Mouse (Mus musculus) thymus, adult 2 months (tissue): ENCODE results near the gene Olfr320. TPM values are rescaled to one million over a fixed set of nuclear protein-coding genes. Genes with fewer than 3 reads are reported as not detected.
A peak's percentile ranks its signal among the peaks of the same experiment; 100 is the strongest.

Experiments
- DNase-seq: peaks from one replicate; pipeline ENCODE4 v3.0.0; 2021
- H3K27ac ChIP-seq: fragments of 200-500 bp; 2 replicates; pipeline ENCODE4 v1.5.1; 2012; ENCODE audit warnings: low read length, control low read depth; ENCODE audit not compliant: control insufficient read depth, insufficient read depth
- H3K27me3 ChIP-seq: fragments of 200-500 bp; 2 replicates; pipeline ENCODE4 v1.6.1; 2012; ENCODE audit warnings: mild to moderate bottlenecking, low read length, moderate library complexity, mixed read lengths; ENCODE audit not compliant: control insufficient read depth, insufficient read depth
- H3K36me3 ChIP-seq: fragments of 200-500 bp; 2 replicates; pipeline ENCODE4 v1.6.1; 2012; ENCODE audit warnings: mild to moderate bottlenecking, low read length, moderate library complexity; ENCODE audit not compliant: control insufficient read depth, insufficient read depth
- H3K4me1 ChIP-seq: fragments of 200-500 bp; replicated peaks from 2 replicates; pipeline ENCODE4 v1.6.1; 2012; ENCODE audit warnings: low read length; ENCODE audit not compliant: control insufficient read depth, insufficient read depth
- H3K4me3 ChIP-seq: fragments of 200-500 bp; 2 replicates; pipeline ENCODE4 v1.5.1; 2012; ENCODE audit warnings: mild to moderate bottlenecking, low read length, control low read depth, moderate library complexity; ENCODE audit not compliant: control insufficient read depth, insufficient read depth
- CTCF ChIP-seq: fragments of 200-500 bp; IDR thresholded peaks from 2 replicates; pipeline ENCODE4 v1.5.1; 2012; ENCODE audit warnings: mild to moderate bottlenecking, control low read depth, low read length, moderate library complexity, borderline replicate concordance; ENCODE audit not compliant: control insufficient read depth, poor library complexity, insufficient read depth; ENCODE audit errors: extremely low read depth
- POLR2A ChIP-seq: fragments of 200-500 bp; IDR thresholded peaks from 2 replicates; pipeline ENCODE4 v1.6.1; 2012; ENCODE audit warnings: mild to moderate bottlenecking, low read length, control low read depth, moderate library complexity; ENCODE audit not compliant: control insufficient read depth, poor library complexity, insufficient read depth; ENCODE audit errors: extremely low read depth
- WGBS: fragments of 180-500 bp; shearing (Covaris S2); methylation state at CpG from one replicate; pipeline ENCODE4 v1.1.7; 2018; 5-methylcytosine and 5-hydroxymethylcytosine counted together
- polyA plus RNA-seq: library from polyadenylated mRNA; depleted of rRNA; stranded (reverse); fragments of >200 nt; gene quantifications from 2 replicates; pipeline ENCODE4 v1.2.3, GENCODE M21; 2012; rRNA removed

Gene Olfr320
- polyA plus RNA-seq: not detected in 2 replicates

DNA sequence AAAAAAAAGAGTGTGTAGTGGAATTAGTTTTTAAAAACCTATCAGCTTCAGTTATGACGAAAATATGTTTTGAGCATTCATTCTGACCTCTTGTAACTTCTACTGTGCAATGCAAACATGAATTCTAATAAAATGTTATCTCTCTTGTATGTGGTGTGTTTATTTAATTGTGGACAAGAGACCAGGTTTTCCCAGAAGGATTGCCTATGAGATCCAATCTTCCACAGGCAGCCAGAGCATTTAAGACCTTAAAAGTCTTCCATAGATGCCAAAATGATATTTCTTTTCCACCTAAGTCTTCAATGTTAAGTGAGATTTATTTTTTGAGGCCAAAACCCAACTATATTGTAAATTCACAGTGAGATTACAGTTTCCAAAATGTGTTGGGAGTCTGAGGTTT is at the start of gene Olfr320:
TSS of gene Olfr320 (plus strand) at position 301 of the 400 bp plus-strand sequence.
- WGBS: 76% methylated on average over 1 of the region's 1 CpGs
- TF ChIP-seq CTCF (no peak), POLR2A (no peak)

GRCm38 (mm10) chr11:58634878-58635277 is 46.0 kb upstream of the Olfr320 start:
- WGBS: 77% methylated on average over 4 of the region's 4 CpGs
- Histone ChIP-seq H3K27me3 (no peaks in the 10 kb centered on the region), H3K4me1 (no peaks in the 10 kb centered on the region), H3K4me3 (no peak overlapping the region), H3K27ac (no peak overlapping the region), H3K36me3 (no peaks in the 10 kb centered on the region)
- no peak for DNase-seq
- TF ChIP-seq POLR2A: no peak
- TF ChIP-seq CTCF: no peak

More for the DNA sequence above, at the start of gene Olfr320:
- H3K27me3 ChIP-seq: no peaks in the 10 kb centered on the region
- no peak for DNase-seq
- H3K4me3 ChIP-seq: no peak within 1 kb of the TSS
- H3K27ac ChIP-seq: no peak within 1 kb of the TSS
- no peaks in the 10 kb centered on the region for H3K4me1 ChIP-seq
- no peaks in the 10 kb centered on the region for H3K36me3 ChIP-seq

DNA sequence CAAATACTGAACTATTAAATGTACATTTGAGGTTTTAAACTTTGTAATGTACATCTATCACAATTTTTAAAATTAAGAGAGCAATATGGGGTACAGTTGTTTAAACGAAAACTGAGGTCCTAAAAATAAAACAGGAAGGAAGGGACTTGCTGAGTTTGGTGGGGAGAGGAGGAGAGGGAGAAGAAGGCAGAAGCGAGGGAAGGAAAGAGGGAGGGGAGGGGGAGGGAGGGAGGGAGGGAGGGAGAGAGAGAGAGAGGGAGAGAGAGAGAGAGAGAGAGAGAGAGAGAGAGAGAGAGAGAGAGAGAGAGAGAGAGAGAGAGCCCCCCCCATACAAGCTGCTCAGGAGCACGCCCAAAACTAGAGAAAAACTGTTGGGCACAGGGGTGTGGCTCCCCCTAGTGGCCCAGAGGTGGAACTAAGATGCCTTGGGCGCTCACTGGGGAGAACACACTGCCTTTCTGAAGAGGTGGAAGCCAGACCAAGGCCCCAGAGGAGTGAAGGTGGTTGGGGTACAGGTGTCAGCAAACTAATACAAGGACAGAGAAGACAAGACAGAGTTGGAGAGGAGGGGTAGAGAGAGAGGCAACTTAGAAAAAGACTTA is 44.4 kb upstream of the Olfr320 start:
- peak; percentile 86 for TF ChIP-seq CTCF
- no peak for TF ChIP-seq POLR2A
- H3K27me3 ChIP-seq: peaks cover 3% of the 10 kb centered on the region; the same call in 1 of the 2 replicates
- 8% methylated on average over 4 of the region's 4 CpGs for WGBS
- H3K4me3 ChIP-seq: no peak overlapping the region
- peak; percentile 54 for DNase-seq
- no peaks in the 10 kb centered on the region for H3K36me3 ChIP-seq
- H3K4me1 ChIP-seq: no peaks in the 10 kb centered on the region
- no peak overlapping the region for H3K27ac ChIP-seq

GRCm38 (mm10) chr11:58638176-58638701 is 42.7 kb upstream of the Olfr320 start:
- H3K27ac ChIP-seq: no peak overlapping the region
- WGBS: 94% methylated on average over 7 of the region's 7 CpGs
- no peaks in the 10 kb centered on the region for H3K36me3 ChIP-seq
- no peaks in the 10 kb centered on the region for H3K4me1 ChIP-seq
- no peak for TF ChIP-seq CTCF
- TF ChIP-seq POLR2A: no peak
- H3K27me3 ChIP-seq: peaks cover 3% of the 10 kb centered on the region; the same call in 1 of the 2 replicates
- no peak for DNase-seq
- no peak overlapping the region for H3K4me3 ChIP-seq

GRCm38 (mm10) chr11:58640272-58640867 is 40.5 kb upstream of the Olfr320 start, which contains the start of gene Trim58:
Gene Trim58, plus strand, starts transcription at chr11:58640465.
- TF ChIP-seq POLR2A (no peak), CTCF (no peak)
- no peak within 1 kb of the TSS for H3K27ac ChIP-seq
- H3K36me3 ChIP-seq: no peaks in the 10 kb centered on the region
- no peak for DNase-seq
- H3K4me3 ChIP-seq: no peak within 1 kb of the TSS
- no peaks in the 10 kb centered on the region for H3K4me1 ChIP-seq
- H3K27me3 ChIP-seq: peaks cover 3% of the 10 kb centered on the region; the same call in 1 of the 2 replicates
- WGBS: 3% methylated on average over 34 of the region's 34 CpGs

DNA sequence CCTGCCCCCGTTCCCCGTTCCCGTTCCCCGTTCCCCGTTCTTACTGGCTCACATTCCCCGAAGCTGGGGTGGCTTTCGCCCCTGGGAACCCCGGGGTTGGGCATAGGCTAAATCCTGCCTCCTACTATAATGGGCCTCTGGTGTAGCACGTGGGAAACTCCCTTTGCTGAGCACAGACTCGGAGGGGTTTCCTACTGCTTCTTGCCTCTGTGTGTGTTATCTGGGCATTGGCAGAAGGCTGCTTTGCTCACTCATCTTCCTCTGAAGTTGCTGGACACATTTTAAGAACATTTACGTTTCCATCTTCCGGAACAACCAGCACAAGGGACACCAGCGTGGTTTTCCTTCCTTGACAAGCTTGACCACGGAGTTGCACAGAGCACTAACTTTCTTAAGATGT is 39.8 kb upstream of the Olfr320 start:
- 7% methylated on average over 14 of the region's 14 CpGs for WGBS
- DNase-seq: no peak
- no peak overlapping the region for H3K4me3 ChIP-seq
- no peak for TF ChIP-seq POLR2A
- no peak for TF ChIP-seq CTCF
- H3K27me3 ChIP-seq: peaks cover 3% of the 10 kb centered on the region; the same call in 1 of the 2 replicates
- no peak overlapping the region for H3K27ac ChIP-seq
- H3K36me3 ChIP-seq: no peaks in the 10 kb centered on the region
- H3K4me1 ChIP-seq: no peaks in the 10 kb centered on the region
